Comparison of ENCODE assay signal across 22 mouse cellular contexts in genomic region chr2:89196325-89196982, GRCm38 (mm10). TPM values are rescaled to one million over a fixed set of nuclear protein-coding genes. Genes with fewer than 3 reads are reported as not detected.
"Had no signal": no experiment of that assay in that cellular context is flagged by ENCODE, and none has a peak within 500 bp of the region (broad histone marks: within the 10 kb centered on the region; RNA-seq: fewer than 3 reads in every experiment).

No protein-coding gene starts in this region.

- H3K9ac ChIP-seq: limb, embryonic 12.5 days; liver, embryonic 13.5 days; liver, postnatal 0 days; lung, embryonic 15.5 days; midbrain, embryonic 12.5 days had no signal

- H3K4me3 ChIP-seq: layer of hippocampus, adult 2 months; limb, embryonic 12.5 days; liver, embryonic 13.5 days; lung, embryonic 15.5 days; midbrain, embryonic 12.5 days had no signal

- H3K27me3 ChIP-seq: limb, embryonic 12.5 days; liver, embryonic 13.5 days; lung, embryonic 15.5 days; midbrain, embryonic 12.5 days had no signal

- H3K36me3 ChIP-seq: limb, embryonic 12.5 days; liver, embryonic 13.5 days; lung, embryonic 15.5 days; midbrain, embryonic 12.5 days had no signal

- H3K9me3 ChIP-seq: limb, embryonic 12.5 days; liver, embryonic 13.5 days; lung, embryonic 15.5 days; midbrain, embryonic 12.5 days had no signal

- H3K4me2 ChIP-seq: limb, embryonic 12.5 days; liver, embryonic 13.5 days; lung, embryonic 15.5 days; midbrain, embryonic 12.5 days had no signal

- ATAC-seq: liver, postnatal 0 days; midbrain, embryonic 16.5 days had no signal

- DNase-seq: kidney, adult 11 months; kidney, postnatal 10 days; kidney, postnatal 4 days; liver; liver, embryonic 13.5 days; liver, postnatal 0 days; lung, postnatal 14 days; right cerebral cortex, postnatal 14 days; thymus, postnatal 25 days had no signal

- H3K27ac ChIP-seq: layer of hippocampus, adult 2 months; limb, embryonic 12.5 days; liver, embryonic 13.5 days; lung, embryonic 15.5 days; midbrain, embryonic 12.5 days; stomach, postnatal 0 days had no signal

- H3K4me1 ChIP-seq: limb, embryonic 12.5 days; liver, embryonic 13.5 days; lung, embryonic 15.5 days; midbrain, embryonic 12.5 days had no signal

RNA-seq across cellular contexts. Expression of gene Olfr1226, which starts 3.4 kb away (rescaled TPM):
- total RNA-seq: layer of hippocampus, adult 2 months; layer of hippocampus, postnatal 10 days; left cerebral cortex, postnatal 36 days; megakaryocyte-erythroid progenitor cell, adult 5-6 weeks had no signal
- polyA plus RNA-seq: kidney, embryonic 14.5 days; limb, embryonic 12.5 days; liver, embryonic 13.5 days; liver, postnatal 0 days; lung, embryonic 15.5 days; midbrain, embryonic 12.5 days; midbrain, embryonic 16.5 days; neural tube, embryonic 14.5 days; small intestine, adult 2 months; stomach, postnatal 0 days; urinary bladder, adult 2 months had no signal

RNA-seq across cellular contexts. Expression of gene Olfr1225, which starts 22.0 kb away (rescaled TPM):
- total RNA-seq: layer of hippocampus, adult 2 months; layer of hippocampus, postnatal 10 days; left cerebral cortex, postnatal 36 days; megakaryocyte-erythroid progenitor cell, adult 5-6 weeks had no signal
- polyA plus RNA-seq: kidney, embryonic 14.5 days; limb, embryonic 12.5 days; liver, embryonic 13.5 days; liver, postnatal 0 days; lung, embryonic 15.5 days; midbrain, embryonic 12.5 days; midbrain, embryonic 16.5 days; neural tube, embryonic 14.5 days; small intestine, adult 2 months; stomach, postnatal 0 days; urinary bladder, adult 2 months had no signal

RNA-seq across cellular contexts. Expression of gene Olfr1224-ps1, which starts 32.6 kb away (rescaled TPM):
- total RNA-seq: layer of hippocampus, adult 2 months; layer of hippocampus, postnatal 10 days; left cerebral cortex, postnatal 36 days; megakaryocyte-erythroid progenitor cell, adult 5-6 weeks had no signal
- polyA plus RNA-seq: kidney, embryonic 14.5 days; limb, embryonic 12.5 days; liver, embryonic 13.5 days; liver, postnatal 0 days; lung, embryonic 15.5 days; midbrain, embryonic 12.5 days; midbrain, embryonic 16.5 days; neural tube, embryonic 14.5 days; small intestine, adult 2 months; stomach, postnatal 0 days; urinary bladder, adult 2 months had no signal

RNA-seq across cellular contexts. Expression of gene Olfr1223, which starts 45.1 kb away (rescaled TPM):
- total RNA-seq: layer of hippocampus, adult 2 months; layer of hippocampus, postnatal 10 days; left cerebral cortex, postnatal 36 days; megakaryocyte-erythroid progenitor cell, adult 5-6 weeks had no signal
- polyA plus RNA-seq: kidney, embryonic 14.5 days; limb, embryonic 12.5 days; liver, embryonic 13.5 days; liver, postnatal 0 days; lung, embryonic 15.5 days; midbrain, embryonic 12.5 days; midbrain, embryonic 16.5 days; neural tube, embryonic 14.5 days; small intestine, adult 2 months; stomach, postnatal 0 days; urinary bladder, adult 2 months had no signal

RNA-seq across cellular contexts. Expression of gene Olfr1228, which starts 57.4 kb away (rescaled TPM):
- total RNA-seq: layer of hippocampus, adult 2 months; layer of hippocampus, postnatal 10 days; left cerebral cortex, postnatal 36 days; megakaryocyte-erythroid progenitor cell, adult 5-6 weeks had no signal
- polyA plus RNA-seq: kidney, embryonic 14.5 days; limb, embryonic 12.5 days; liver, embryonic 13.5 days; liver, postnatal 0 days; lung, embryonic 15.5 days; midbrain, embryonic 12.5 days; midbrain, embryonic 16.5 days; neural tube, embryonic 14.5 days; small intestine, adult 2 months; stomach, postnatal 0 days; urinary bladder, adult 2 months had no signal
